Mouse (Mus musculus) brain, embryonic 14.5 days (tissue): ENCODE measurements around the gene Rpf1. TPM values are rescaled to one million over a fixed set of nuclear protein-coding genes. Genes with fewer than 3 reads are reported as not detected.

ENCODE experiments used
- DNase-seq: peaks from one replicate; pipeline ENCODE4 v3.0.0-alpha.2; 2011; ENCODE audit warnings: low read depth
- CTCF ChIP-seq: fragments of 200-500 bp; IDR thresholded peaks from 2 replicates; pipeline ENCODE4 v1.5.1; 2012; ENCODE audit warnings: inconsistent platforms, mild to moderate bottlenecking, moderate library complexity, borderline replicate concordance; ENCODE audit not compliant: insufficient read depth, insufficient read length; ENCODE audit errors: extremely low read depth
- POLR2A ChIP-seq: fragments of 200-500 bp; IDR thresholded peaks from 2 replicates; pipeline ENCODE4 v1.6.1; 2012; ENCODE audit warnings: mild to moderate bottlenecking, inconsistent platforms, borderline replicate concordance; ENCODE audit not compliant: poor library complexity, insufficient read depth, insufficient read length, severe bottlenecking; ENCODE audit errors: extremely low read depth
- polyA plus RNA-seq: library from polyadenylated mRNA; depleted of rRNA; stranded (reverse); fragments of >200 nt; gene quantifications from 2 replicates; pipeline ENCODE4 v1.2.3, GENCODE M21; 2012; rRNA removed

The Rpf1 gene
- 33.3 and 38.0 TPM in 2 replicates for polyA plus RNA-seq

GRCm38 (mm10) chr3:146520798-146521651, at the start of gene Rpf1:
Gene Rpf1, minus strand, starts transcription at chr3:146521429.
- DNase-seq, result peak; percentile 98
- TF ChIP-seq CTCF (no peak), POLR2A (peak; percentile 40; the same call in 1 of the 2 replicates)

- no peak for TF ChIP-seq CTCF
- TF ChIP-seq POLR2A, result no peak
- DNase-seq, result peak; percentile 22
These were observed 49.7 kb upstream of the Rpf1 start for GRCm38 (mm10) chr3:146570939-146571338.

DNA sequence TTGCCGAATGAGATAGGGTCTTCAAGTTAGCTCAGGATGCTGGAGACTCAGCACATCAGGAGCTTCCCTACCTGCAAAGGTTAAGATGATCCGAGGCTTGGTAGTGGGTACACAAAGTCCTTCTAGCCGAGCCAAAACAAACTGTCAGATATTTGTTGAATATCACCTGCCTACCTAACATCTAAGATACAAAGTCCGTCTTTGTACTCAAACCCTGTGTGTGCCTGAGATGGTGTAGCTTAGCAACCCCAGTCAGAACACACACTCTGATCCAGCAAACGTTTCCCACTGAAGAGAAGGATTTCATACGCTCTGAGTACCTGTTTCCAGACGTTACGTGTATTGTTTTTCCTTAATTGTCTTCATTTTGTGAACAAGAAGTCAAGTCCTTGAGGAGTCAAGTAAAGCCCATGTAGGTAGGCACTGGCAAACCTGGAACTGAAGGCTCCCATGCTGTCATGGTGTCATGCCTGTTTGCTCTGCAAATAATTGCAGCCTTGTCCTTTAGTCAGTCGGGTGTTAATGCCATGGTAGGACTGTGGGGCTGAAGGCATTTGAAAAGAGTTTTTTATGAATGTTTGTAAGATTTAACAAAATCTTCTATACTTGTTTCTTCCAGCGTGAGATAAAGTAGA, 49.0 kb upstream of the Rpf1 start, which contains the start of gene Uox:
Uox (plus strand) TSS at position 279 of the 635 bp plus-strand sequence.
- TF ChIP-seq POLR2A (no peak), CTCF (no peak)
- no peak for DNase-seq

DNA sequence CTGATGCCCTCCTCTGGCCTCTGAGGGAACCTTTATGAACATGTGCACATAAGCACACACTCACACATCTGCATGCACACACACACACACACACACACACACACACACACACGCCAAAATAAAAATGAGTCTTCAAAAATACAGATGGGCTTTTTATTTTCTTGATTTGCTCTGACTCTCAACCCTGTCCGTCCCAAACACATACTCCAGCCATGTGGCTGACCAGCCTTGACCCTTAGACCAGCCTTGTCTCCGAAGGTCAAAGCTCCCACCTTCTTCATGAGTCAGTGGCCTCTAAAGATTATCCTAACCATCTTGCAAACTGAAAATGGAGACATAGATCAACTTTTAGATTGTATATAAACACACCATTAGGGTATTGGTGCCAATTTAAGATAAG, 48.4 kb upstream of the Rpf1 start:
- TF ChIP-seq POLR2A (no peak), CTCF (no peak)
- no peak for DNase-seq

GRCm38 (mm10) chr3:146567884-146568530, 46.8 kb upstream of the Rpf1 start:
- no peak for DNase-seq
- TF ChIP-seq CTCF, result no peak
- TF ChIP-seq POLR2A, result no peak

- TF ChIP-seq CTCF (no peak), POLR2A (no peak)
These were observed 46.1 kb upstream of the Rpf1 start for GRCm38 (mm10) chr3:146567366-146567765.

GRCm38 (mm10) chr3:146565065-146565411, 43.8 kb upstream of the Rpf1 start:
- DNase-seq, result peak; percentile 9
- TF ChIP-seq POLR2A, result no peak
- TF ChIP-seq CTCF, result no peak

More at GRCm38 (mm10) chr3:146567366-146567765, 46.1 kb upstream of the Rpf1 start:
- no peak for DNase-seq

GRCm38 (mm10) chr3:146564268-146565064, 43.2 kb upstream of the Rpf1 start:
- TF ChIP-seq CTCF (peak; percentile 76), POLR2A (no peak)
- peak; percentile 91 for DNase-seq

DNA sequence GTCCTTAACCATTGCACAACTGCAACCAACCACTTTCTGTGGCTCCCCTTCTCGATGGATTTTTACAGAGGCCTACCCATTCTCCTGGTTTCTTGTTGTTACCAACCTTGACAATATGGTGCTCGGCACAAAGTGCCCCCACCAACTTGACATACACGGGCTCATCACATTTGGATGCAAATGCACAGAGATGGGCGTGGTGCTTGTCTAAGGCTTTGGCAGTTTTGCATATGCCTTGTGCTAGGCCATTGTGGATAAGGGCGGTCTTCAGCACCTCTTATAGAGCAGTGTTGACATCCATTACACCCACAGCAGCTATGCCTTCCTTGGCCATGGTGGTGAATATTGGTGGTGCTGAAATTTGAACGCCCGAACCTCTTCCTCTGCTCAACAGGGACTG, 41.7 kb upstream of the Rpf1 start:
- DNase-seq, result no peak
- TF ChIP-seq POLR2A (no peak), CTCF (no peak)

- no peak for DNase-seq
- no peak for TF ChIP-seq CTCF
These were observed 36.3 kb upstream of the Rpf1 start for GRCm38 (mm10) chr3:146557507-146557906.

DNA sequence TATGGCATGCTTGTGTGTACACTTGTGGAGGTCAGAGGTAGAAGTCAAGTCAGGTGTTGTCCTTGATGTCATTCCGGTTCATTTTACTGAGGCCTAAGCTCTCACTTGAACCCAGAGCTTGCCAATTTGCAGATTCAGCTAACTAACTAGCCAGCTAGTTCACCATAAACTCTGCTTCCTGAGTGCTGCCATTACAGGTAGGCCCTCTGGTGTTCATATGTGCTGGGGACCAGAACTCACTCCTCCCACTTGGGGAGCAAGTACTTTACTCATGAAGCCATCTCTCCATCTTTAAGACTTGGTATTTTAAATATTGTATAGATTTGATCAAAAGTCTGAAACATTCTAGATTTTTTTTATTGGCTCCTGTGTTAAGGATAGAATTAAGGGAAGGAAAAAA, 35.3 kb upstream of the Rpf1 start:
- no peak for TF ChIP-seq CTCF

GRCm38 (mm10) chr3:146554816-146555215, 33.6 kb upstream of the Rpf1 start:
- TF ChIP-seq POLR2A (no peak), CTCF (no peak)
- no peak for DNase-seq

More for the DNA sequence above, 35.3 kb upstream of the Rpf1 start:
- no peak for DNase-seq
